Mouse (Mus musculus): ENCODE measurements around the gene Zfand2b.

The Zfand2b gene

DNA sequence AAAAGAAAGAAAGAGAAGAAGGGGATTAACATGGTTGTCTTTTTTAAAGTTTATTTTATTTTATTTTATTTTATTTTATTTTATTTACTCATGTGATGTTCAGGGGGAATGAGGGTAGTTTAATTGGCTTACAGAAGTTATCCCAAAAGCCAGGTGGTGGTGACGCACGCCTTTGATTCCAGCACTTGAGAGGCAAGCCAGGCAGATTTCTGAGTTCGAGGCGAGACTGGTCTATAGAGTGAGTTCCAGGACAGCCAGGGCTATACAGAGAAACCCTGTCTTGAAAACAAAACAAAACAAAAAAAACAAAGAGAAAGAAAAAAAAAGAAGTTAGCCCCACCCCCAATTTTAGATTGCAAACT is 8.2 kb upstream of the Zfand2b start:
- no peak for DNase-seq

DNA sequence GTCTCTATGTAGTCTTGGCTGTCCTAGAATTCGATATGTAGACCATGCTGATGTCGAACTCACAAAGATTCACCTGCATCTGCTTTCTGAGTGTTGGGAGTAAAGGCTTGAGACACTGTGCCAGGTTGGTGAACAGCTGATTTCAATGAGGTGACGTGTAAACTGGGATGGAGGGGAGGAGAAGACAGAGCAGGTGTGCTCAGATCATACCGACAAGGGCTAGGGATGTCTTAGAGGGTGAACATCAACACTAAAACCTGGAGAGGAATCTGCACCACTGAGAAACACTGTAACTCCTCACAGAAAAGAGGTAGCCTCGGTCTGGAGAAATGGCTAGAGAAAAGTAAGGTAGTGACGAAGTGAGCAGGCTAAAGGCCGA is 364 bp upstream of the Zfand2b start:
- no peak for DNase-seq

DNA sequence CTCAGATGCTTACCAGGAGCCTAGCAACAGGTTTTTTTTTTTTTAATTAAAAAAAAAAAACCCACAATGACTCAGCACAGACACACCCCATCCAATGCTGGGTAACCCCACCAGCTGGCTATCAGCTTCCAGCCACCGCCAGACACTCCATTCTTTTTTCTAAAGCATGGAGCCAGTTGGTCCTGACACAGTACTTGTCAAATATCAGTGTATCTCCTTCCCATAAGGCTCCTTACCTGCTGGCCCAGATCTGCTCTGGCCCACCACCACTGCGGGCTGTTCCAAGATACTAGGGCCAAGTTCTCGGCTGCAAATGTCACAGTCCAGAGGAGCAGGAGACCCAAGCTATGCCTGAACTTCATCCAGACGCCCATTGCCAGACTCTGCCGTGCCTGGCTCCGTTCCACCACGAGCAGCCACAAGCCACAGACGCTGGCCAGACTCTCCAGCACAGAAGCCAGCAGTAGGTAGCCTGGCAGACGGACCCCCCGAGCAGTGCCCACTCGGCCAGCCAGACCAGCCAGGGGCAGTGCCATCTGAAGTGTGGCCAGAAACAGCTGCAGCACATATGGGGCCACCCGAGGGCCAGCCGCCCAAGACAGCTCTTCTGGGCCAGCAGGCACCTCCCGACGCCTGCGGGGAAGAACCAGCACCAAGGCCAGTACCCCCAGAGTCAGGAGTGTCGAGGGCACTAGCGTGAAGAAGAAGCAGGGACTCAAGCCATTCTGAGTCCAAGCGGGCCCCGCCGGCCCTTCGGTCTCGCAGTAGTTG is 11.1 kb downstream of the Zfand2b start:
- peak in 1 of 2 experiments; percentile 45 for DNase-seq

DNA sequence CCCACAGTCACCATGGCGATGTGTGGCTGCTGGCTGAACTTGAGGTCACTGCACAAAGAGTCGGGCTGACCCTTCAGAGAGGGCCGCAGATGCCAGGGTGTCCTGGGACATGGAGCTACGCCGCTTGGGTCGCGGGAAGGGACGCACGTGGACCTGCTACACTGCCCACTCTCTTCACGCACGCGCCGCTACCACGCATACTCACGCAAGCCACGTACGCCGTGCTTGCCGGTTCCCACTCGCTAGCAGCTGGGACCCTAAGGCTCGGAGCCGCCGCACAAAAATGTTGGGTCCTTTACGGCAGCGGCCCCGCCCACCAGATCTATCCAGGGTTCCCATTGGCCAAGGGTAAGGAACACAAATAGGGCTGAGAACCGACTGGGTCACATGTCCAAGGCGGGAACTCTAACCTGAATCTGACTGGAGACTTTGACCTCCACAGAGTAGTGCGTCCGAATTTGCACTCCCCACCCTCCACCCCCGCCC is 11.7 kb downstream of the Zfand2b start, which contains the start of gene Abcb6:
Gene Abcb6, minus strand, starts transcription at position 288 of the 486 bp plus-strand sequence.
- peak; percentile 83 to 86 for DNase-seq

DNA sequence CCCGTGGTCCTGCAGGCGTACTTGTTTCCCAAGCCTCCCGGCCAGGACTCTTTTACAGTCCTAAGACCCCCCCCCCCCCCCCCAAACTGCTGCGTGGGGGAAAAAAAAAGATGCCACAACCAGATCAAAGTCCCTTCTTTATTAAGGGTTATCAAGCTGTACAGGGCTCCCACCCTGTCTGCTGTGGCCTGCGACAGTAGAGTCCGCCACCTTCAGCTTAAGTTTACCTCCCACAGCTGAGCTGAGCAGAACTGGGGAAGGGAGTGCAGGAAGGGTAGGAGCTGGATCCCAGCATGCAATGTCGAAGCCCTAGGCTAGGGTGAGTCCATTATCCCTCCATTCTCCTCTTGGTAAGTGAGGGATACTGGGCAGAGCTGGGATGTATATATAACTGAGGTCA is 12.3 kb downstream of the Zfand2b start:
- DNase-seq: no peak

DNA sequence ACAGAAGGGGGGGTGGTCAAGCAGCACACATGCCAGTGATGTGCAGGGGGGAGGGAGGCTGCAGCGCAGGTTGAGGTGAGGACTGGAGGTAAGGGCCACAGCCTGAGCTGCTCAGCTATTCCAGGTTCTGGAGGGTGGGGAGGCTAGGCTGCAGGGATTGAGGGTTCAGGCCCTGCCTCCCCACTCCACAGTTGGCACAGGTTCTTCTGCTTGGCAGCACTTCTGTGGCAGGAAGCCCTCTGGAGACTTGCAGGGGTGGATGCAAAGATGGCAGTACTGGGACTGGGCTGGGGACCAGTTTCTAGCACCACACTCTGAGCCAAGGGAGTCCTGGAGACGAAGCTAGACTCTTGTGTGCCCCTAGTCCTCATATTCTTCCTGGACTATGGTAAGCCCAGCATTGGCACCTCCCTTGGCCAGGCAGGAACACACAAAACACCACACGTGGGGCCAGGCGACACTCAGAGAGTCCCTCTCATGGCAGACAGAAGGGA is 13.0 kb downstream of the Zfand2b start:
- DNase-seq: no peak

DNA sequence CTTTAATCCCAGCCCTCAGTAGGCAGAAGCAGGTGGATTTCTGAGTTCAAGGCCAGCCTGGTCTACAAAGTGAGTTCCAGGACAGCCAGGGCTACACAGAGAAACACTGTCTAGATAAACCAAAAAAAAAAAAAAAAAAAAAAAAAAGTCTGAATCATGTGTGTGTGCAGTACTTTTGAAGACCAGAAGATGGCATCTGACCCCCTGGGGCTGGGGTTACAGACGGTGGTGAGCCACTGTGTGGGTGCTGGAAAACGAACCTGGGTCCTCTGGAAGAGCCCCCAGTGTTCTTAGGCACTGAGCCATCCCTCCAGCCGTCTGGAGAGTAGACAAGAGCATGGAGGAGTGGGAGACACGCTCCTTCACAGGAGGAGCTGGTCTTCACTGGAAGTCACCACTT is 13.7 kb downstream of the Zfand2b start:
- DNase-seq: no peak

DNA sequence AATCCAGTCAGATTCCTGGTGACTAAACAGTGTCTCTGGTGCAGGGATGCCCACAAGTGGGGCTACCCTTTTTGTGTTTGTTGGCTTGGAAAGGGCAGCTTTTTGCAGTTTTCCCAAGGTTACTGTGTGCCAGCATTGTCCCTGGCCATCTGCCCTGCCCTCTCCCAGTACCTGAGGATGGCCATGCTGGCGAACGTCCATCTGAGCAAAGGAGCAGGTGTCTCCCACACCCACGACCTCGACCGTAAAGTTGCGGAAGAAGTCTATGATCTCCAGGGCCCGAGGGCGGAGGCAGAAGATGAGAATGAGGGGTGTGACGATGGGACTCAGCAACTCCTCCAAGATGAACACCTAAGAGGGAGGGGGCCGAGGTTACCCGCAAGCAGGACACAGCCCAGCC is 17.0 kb downstream of the Zfand2b start:
- no peak for DNase-seq

DNA sequence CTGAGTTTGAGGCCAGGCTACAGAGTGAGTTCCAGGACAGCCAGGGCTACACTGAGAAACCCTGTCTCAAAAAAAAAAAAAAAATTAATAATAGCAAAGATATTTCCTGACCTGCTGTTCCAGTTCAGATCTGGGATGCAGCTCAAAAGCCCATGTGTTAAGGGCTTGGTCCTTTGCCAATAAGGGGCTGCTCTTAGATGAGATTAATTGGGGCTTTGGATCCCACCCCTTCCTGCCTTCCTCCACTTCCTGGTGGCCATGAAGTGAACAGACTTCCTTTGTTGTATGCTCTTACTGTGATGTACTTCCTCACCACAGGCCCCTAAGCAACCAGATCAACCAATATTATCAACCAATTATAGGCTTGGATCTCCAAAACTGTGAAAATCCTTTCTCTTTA is 18.7 kb downstream of the Zfand2b start:
- no peak for DNase-seq

DNA sequence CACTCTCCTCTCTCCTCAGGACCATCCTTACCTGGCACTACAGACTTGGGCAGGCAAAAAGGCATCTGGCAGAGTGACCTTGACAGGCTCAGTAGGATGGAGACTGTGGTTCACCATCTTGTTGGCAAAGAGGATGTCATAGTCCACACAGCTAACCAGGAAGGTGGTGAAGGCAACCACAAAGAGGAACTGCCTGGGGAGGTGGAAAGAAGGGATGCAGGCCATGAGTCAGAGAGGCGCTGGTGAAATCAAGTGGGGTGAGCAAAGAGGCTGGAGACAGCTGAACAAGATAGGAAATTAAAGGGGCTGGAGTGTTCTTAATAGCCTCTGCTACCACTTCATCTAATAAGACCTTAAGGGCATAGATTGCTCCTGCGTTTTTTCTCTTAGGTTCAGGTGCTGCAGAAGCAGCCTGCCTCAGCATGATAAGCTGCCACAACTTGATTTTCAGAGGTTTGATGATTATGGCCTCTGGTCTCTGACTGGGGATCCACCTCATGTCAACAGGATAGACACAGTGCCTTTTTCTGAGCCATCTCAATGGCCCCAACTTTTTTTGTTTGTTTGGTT is 19.6 kb downstream of the Zfand2b start:
- no peak for DNase-seq

DNA sequence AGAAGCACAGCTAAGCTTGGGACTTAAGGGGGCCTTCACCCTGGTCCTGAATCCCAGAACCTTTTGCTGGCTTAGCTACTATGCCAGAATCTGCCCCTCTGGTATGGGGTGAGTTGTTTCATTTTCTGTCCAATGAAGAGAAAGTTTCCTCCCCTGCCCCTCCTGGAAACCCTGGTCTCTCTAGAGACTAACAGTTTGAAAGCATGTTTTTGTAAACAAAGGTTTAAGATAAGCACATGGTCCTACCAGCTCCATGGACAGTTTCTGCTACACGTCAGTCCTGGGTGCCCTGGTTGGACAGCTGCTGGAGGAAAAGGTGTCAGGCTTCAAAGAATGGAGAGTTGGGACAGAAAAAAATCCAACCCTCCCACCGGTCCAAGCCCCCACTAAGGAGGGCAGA is 22.1 kb downstream of the Zfand2b start:
- no peak for DNase-seq

DNA sequence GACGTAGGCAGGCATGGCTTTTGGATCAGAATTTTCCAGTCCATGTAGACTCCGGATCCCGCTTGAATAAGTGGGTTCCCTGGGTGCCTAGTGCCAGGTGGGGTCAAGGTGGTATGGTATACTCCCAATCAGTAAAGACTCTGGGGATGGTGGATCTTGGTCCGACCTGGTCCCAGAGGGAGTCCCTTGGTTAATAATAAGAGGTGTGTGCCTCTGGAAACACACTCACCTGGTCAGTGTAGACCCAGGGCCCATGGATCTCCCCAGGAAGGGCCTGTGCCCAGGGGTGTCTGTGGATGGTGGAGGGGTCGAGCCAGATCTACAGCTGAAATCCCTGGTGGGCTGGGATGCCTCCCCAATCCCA is 22.8 kb downstream of the Zfand2b start:
- no peak for DNase-seq

DNA sequence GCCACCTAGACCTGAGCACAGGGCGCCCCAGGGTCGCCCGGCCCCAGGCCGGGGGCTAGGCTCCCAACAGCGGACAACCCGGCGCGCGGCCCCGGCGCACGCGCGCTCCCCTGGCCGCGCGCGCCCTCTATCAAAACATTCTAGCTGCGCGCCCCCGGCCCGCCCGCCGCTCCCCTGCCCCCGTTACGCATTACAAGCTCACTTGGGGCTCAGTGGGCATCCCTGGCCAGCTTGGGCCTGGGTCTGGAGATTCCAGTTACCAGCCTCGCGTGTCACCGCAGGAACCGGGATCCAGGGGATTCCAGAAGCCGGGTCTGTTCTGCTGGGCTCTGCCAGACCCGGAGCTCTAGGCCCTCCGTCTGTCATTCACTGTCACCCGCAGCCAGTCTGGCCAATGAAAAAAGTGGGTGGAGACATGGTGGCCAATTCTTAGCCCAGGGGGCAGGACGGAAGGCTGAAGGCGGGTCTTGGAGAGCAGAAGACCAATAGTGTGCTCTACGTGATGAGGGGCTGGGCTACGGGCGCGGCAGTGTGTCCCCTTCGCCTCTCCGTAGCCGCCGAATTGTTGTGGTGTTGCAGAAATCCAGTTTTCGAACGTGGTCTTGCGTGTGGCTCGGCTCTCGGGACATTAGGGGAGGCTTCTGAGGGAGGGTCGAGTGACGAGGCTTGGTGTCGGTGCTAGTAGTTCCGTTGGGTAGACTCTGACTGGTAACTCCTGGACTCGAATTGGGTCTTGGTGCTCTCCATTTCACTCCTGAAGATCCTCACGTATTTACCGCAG is 23.4 kb downstream of the Zfand2b start, which contains the start of the genes Ankzf1 and Atg9a:
Gene Ankzf1, plus strand, starts transcription at position 530 of the 781 bp plus-strand sequence.
Gene Atg9a, minus strand, starts transcription at position 575 of the 781 bp plus-strand sequence.
- peak; percentile 90 to 93 for DNase-seq

DNA sequence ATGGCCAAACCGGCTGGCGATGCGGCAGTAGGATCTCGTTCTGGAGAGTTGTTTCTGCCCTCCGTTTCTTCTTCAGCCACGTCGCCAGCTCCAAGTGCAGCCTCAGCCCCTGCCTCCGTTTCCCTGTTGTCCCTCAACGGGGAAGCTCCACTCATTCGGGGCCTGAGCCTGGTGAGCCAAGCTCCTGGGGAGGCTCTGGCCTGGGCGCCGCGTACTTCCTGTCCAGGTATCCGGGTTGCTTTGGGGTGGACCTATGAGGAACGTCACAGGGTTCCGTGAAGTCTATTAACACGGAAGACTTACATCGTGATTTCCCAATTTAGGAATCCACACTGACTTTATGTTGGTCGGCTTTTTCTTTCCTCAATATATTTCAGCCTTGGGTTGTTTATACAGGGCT is 24.0 kb downstream of the Zfand2b start:
- DNase-seq: peak; percentile 22 to 29

DNA sequence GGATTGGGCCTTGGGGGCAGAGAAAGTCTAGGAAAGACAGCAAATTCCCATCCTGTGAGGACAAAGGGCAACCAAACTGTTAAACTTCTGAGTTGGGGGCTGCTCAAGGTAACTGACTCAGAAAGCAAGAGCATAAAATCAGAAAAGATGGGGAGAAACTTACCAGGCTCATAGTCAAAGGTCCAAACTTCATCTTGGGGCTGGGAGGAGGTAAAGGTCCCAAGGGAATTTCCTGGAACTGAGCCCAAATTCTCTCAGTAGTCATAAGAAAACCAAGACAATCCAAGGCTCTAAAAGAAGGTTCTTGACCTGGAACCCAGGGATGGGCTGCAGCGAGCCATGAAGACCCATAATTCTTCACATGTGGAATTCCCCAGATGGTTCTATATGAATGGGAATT is 32.8 kb downstream of the Zfand2b start:
- no peak for DNase-seq

DNA sequence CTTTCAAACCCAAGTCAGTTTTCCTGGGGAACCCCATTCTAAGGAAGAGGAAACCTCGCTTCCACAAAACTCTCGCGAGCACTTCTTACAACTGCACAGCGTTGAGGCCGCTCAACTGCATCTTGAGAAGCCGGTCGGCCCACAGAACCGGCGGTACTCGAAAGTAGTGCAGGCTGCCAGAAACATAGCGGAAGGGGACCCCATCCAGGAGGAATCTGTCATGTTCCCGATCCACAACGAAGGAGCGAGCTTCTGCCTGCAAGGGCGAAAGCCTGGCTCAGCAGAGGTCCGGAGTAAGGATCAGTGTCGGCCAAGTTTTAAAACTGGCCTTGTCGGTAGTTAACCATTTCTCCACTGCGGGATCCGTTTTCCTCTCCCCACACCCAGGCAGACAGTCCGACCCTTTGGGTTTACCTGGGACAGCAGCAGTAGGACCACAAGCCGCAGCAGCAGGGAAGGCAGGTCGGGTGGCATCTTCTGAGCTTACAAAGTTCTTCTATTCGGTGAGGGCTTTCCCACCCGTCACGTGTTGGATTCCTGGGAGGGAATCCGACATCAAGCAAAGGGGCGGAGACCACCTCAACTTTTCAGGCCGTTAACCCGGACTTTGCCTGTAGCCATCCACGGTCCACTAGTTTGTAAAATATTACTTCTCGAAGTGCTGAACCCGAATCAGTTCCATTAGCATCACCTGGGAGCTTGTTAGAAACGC is 40.7 kb downstream of the Zfand2b start:
- peak; percentile 22 to 43 for DNase-seq

DNA sequence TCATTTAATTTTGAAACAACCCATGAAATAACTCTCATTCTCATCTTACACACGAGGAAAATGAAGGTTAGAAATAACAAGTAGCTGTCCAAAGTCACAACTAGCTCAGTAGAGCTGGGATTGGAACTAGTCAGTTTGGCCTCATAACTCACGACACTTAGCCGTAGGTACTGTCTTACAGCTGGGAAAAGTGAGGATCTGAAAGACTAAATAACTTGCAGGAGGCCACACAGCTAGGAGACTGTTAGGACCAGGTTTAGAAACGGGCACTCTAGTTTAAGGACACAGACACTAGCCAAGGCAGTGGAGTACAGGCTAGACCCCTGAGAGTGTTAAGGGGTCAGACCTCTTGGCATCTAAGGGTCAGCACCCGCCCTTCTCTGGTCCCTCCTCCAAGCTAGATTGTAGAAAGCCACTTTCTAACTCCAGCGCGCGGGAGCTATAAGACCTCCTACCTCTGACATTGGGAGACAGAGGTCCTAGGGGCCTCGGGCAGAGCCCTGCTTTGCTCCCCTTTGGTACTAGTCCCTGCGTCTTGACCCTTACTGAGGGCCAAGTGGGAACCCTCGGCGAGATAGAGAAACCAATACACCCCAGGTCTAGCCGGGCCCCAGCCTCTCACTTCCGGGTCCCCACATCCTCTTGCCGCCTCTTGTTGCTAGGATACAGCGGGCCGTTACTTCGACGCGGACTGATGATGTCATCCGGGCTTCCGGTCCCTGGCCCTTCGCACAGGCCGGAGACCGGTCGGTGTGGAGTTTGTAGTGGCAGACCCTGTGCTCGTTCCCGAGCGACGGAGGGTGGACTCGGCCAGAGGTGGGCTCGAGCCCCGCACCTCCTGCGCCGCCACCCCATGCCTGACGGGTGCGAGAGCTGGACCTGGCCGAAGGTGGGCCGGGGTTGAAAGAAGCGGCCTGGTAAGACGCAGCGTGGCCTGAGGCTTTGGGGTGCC is 42.0 kb downstream of the Zfand2b start, which contains the start of the genes Glb1l and Stk16:
Gene Glb1l, minus strand, starts transcription at position 678 of the 952 bp plus-strand sequence.
Gene Stk16, plus strand, starts transcription at position 703 of the 952 bp plus-strand sequence.
- DNase-seq: peak; percentile 97

DNA sequence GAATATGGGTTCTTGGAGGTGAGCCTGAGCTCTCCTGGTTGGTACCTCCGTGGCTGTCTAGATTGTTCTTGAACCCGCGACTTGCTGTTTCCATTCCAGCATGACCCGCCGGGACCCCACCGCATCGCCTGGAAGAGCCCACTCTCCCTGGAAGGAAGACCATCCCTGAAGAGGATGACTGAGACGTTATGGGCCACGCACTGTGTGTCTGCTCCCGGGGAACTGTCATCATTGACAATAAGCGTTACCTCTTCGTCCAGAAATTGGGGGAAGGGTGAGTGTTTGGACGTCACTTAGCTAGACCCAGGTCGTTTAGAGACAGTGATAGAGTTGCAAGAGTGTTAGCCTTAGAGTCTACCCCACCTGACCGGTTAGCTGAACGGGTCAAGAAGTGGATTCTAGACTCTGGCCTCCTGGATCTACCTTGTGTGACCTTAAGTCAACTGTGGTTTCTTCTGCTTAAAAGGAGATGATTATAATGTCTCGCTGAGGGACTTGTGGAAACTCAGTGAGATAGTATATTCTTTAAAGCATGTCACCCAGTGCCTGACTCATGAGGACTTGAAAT is 42.8 kb downstream of the Zfand2b start:
- DNase-seq: no peak

DNA sequence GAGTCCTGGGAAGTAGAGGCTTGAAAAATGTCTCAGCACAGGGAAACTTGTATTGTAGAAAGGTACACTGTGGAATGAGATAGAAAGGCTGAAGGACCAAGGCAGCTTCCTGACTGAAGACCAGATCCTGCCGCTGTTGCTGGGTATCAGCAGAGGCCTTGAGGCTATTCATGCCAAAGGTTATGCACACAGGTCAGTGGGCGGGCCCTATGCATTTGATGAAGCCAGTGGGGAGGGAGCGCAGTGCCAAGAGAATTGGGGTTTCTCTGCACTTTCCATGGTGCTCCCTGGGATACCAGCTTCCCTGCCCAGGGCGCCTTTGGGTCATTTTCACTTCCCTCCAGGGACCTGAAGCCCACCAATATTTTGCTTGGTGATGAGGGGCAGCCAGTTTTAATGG is 44.1 kb downstream of the Zfand2b start:
- no peak for DNase-seq

DNA sequence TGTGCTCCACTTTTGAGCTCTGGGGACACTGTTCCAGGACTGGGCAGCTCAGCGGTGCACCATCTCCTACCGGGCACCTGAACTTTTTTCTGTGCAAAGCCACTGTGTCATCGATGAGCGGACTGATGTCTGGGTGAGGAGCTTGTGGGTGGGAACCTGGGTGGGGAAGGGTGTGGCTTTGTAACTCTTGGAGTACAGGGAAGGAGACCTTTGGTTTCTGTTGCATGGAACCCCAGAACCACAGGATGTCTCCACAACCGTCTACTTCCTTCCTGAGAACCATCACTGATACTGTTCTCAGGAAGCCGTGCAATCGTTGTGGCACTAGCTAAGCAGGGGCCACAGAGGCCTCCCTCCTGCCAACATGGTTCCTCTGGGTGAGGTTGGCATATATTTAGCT is 44.6 kb downstream of the Zfand2b start:
- DNase-seq: no peak

DNA sequence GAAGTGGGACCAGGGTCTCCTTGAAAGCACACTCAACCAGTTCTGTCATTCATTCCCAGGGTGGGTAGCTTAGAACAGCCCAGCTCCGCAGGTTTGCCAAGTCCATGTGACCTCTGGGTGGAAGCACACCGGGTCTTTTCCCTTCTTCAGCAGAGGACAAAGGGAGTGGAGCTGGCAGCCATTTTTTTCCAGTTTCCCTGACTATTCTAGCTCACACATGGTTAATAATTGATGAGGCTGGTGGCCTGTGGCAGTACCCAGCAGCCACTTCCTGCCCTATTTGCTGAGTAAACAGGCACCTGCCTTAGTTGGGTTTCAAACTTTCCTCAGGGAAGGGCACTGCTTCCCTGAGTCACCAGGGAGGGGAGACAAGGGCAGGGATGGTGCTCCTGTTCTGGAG is 46.0 kb downstream of the Zfand2b start:
- DNase-seq: no peak
